Mouse (Mus musculus): ENCODE data around the gene Acadvl.

- no peak for TF ChIP-seq CTCF (IDR thresholded peaks at IDR 0.05; ENCODE audit: insufficient read depth, low read depth, low read length)
- TF ChIP-seq POLR2A (IDR thresholded peaks at IDR 0.05; ENCODE audit: insufficient read depth, low read depth, low read length) = no peak
These were observed 4.7 kb downstream of the Acadvl start for GRCm38 (mm10) chr11:70010548-70010947.

Measured in olfactory bulb, adult 2 months (tissue).